Comparison of ENCODE assay signal across 8 mouse cellular contexts in genomic region chr1:181839746-181840366, GRCm38 (mm10). TPM values are rescaled to one million over a fixed set of nuclear protein-coding genes. Genes with fewer than 3 reads are reported as not detected.
A peak's percentile ranks its signal among the peaks of the same experiment; 100 is the strongest.
DNase-seq lines count a peak whose midpoint lies in the region; ATAC-seq and TF ChIP-seq lines count a peak whose summit lies in the region.

No protein-coding gene starts in this region.

- peak overlapping the region; percentile 80 for H3K4me2 ChIP-seq in hindbrain, embryonic 14.5 days (replicated peaks)
- peak overlapping the region; percentile 78 for H3K4me2 ChIP-seq in midbrain, embryonic 12.5 days (replicated peaks)

- no peak for DNase-seq in hindbrain, embryonic 14.5 days (ENCODE audit: low spot score)
- no peak for DNase-seq in layer of hippocampus, postnatal 14 days (ENCODE audit: low spot score in 2 of 2)
- DNase-seq in testis, postnatal 14 days (ENCODE audit: low spot score), result no peak
- no peak for DNase-seq in adrenal gland, postnatal 36 days

- peaks cover 3% of the 10 kb centered on the region; the same call in 1 of the 2 replicates for H3K27me3 ChIP-seq in erythroblast, embryonic 14.5 days (ENCODE audit: control insufficient read depth)
- H3K27me3 ChIP-seq in hindbrain, embryonic 14.5 days (ENCODE audit: control insufficient read depth, insufficient read depth, low read length), result no peaks in the 10 kb centered on the region
- peaks cover 4% of the 10 kb centered on the region; the same call in 1 of the 2 replicates for H3K27me3 ChIP-seq in midbrain, embryonic 12.5 days

- WGBS in bone marrow, adult 2 months, result 3% methylated on average over 6 of the region's 6 CpGs
- WGBS in hindbrain, embryonic 14.5 days, result 22% methylated on average over 6 of the region's 6 CpGs
- WGBS in midbrain, embryonic 12.5 days, result 16% methylated on average over 6 of the region's 6 CpGs

- H3K27ac ChIP-seq in bone marrow, adult 2 months (ENCODE audit: control insufficient read depth, insufficient read depth, low read depth, low read length, poor library complexity), result no peak overlapping the region
- no peak overlapping the region for H3K27ac ChIP-seq in hindbrain, embryonic 14.5 days
- no peak overlapping the region for H3K27ac ChIP-seq in midbrain, embryonic 12.5 days (replicated peaks)

- H3K9ac ChIP-seq in hindbrain, embryonic 14.5 days, result peak overlapping the region; percentile 83
- H3K9ac ChIP-seq in midbrain, embryonic 12.5 days (replicated peaks), result peak overlapping the region; percentile 43

- TF ChIP-seq POLR2A in bone marrow, adult 2 months (IDR thresholded peaks at IDR 0.05; ENCODE audit: borderline replicate concordance, control insufficient read depth, low read depth, low read length), result no peak

- H3K36me3 ChIP-seq in erythroblast, embryonic 14.5 days (ENCODE audit: control insufficient read depth), result peaks cover 67% of the 10 kb centered on the region
- H3K36me3 ChIP-seq in hindbrain, embryonic 14.5 days (replicated peaks; ENCODE audit: control insufficient read depth, insufficient read depth), result peaks cover 16% of the 10 kb centered on the region
- peaks cover 27% of the 10 kb centered on the region for H3K36me3 ChIP-seq in midbrain, embryonic 12.5 days

- H3K4me1 ChIP-seq in erythroblast, embryonic 14.5 days (ENCODE audit: control insufficient read depth), result peaks cover 59% of the 10 kb centered on the region
- no peaks in the 10 kb centered on the region; the same call in 1 of the 2 replicates for H3K4me1 ChIP-seq in bone marrow, adult 2 months (ENCODE audit: control insufficient read depth, insufficient read depth, low read length)
- H3K4me1 ChIP-seq in hindbrain, embryonic 14.5 days (replicated peaks; ENCODE audit: control insufficient read depth, insufficient read depth, low read length), result peaks cover 28% of the 10 kb centered on the region
- peaks cover 33% of the 10 kb centered on the region for H3K4me1 ChIP-seq in midbrain, embryonic 12.5 days

- H3K4me3 ChIP-seq in erythroblast, embryonic 14.5 days (replicated peaks), result peak overlapping the region; percentile 79
- H3K4me3 ChIP-seq in bone marrow, adult 2 months (replicated peaks; ENCODE audit: control insufficient read depth, low read depth, low read length), result peak overlapping the region; percentile 69
- H3K4me3 ChIP-seq in hindbrain, embryonic 14.5 days (replicated peaks; ENCODE audit: low read length), result peak overlapping the region; percentile 4; the same call in 1 of the 2 replicates
- H3K4me3 ChIP-seq in midbrain, embryonic 12.5 days, result peak overlapping the region; percentile 95

- H3K9me3 ChIP-seq in erythroblast, embryonic 14.5 days (ENCODE audit: control insufficient read depth, low read length), result no peaks in the 10 kb centered on the region
- H3K9me3 ChIP-seq in hindbrain, embryonic 14.5 days (ENCODE audit: control insufficient read depth, low read length), result no peaks in the 10 kb centered on the region
- H3K9me3 ChIP-seq in midbrain, embryonic 12.5 days, result no peaks in the 10 kb centered on the region

- TF ChIP-seq CTCF in bone marrow, adult 2 months (IDR thresholded peaks at IDR 0.05; ENCODE audit: control insufficient read depth, insufficient read depth, low read length), result no peak

- no peak for ATAC-seq in erythroblast, adult 5-6 weeks (replicated peaks; ENCODE audit: low FRiP score, poor library complexity, severe bottlenecking)
- ATAC-seq in hindbrain, embryonic 14.5 days (ENCODE audit: low FRiP score), result no peak
- no peak for ATAC-seq in midbrain, embryonic 12.5 days (ENCODE audit: low FRiP score, low read depth)

RNA-seq across cellular contexts. Expression of gene Lbr, which starts 3.0 kb away (rescaled TPM):
- 26.2 and 32.2 TPM in 2 replicates for polyA plus RNA-seq in erythroblast, embryonic 14.5 days (2012)
- 197 and 222 TPM in 2 replicates for total RNA-seq in erythroblast, adult 5-6 weeks (2015; ENCODE audit: low replicate concordance)
- 204 and 248 TPM in 2 replicates for total RNA-seq in erythroblast, adult 5-6 weeks (2017; ENCODE audit: low replicate concordance)
- polyA plus RNA-seq in bone marrow, adult 2 months (2011; ENCODE audit: insufficient read depth, insufficient read length, low replicate concordance, missing spikeins), result 160 and 176 TPM in 2 replicates
- 30.5 and 37.5 TPM in 2 replicates for polyA plus RNA-seq in hindbrain, embryonic 14.5 days (2014; fragmentation: Nextera tagmentation; extraction: Ambion mirVana)
- polyA plus RNA-seq in midbrain, embryonic 12.5 days (2016; fragmentation: Nextera tagmentation; extraction: Ambion mirVana), result 146 and 147 TPM in 2 replicates
- 10 to 100 TPM; 14.1 to 18.9 TPM for total RNA-seq in layer of hippocampus, postnatal 14 days (2021)
- 10 to 100 TPM; 20.5 to 22.7 TPM for total RNA-seq in adrenal gland, postnatal 36 days (2021)

Comparison
In these comparisons a context has a peak if more than half of its experiments do, and no peak if none do; other contexts are left out.
1. H3K4me3 ChIP-seq: peak in every context shown above with its lines; median percentile 95 in midbrain, embryonic 12.5 days; 79 in erythroblast, embryonic 14.5 days; 69 in bone marrow, adult 2 months; 4 in hindbrain, embryonic 14.5 days.